Mouse (Mus musculus) spleen, postnatal 14 days (tissue): ENCODE results near the gene Gm2916.
"Not testable (repeated sequence)": the region's sequence is repeated elsewhere in the genome, so short reads cannot be mapped to it uniquely, and the experiment has no call there.

Experiments
- DNase-seq, 2 experiments: peaks; one replicate each; pipeline ENCODE4 v3.0.0; 2021 to 2022; ENCODE audit warnings: low spot score in 2 of 2

The Gm2916 gene

GRCm38 (mm10) chr14:3883872-3884271 is at the start of gene Gm2916:
Gm2916 (plus strand) TSS chr14:3884172.
- DNase-seq: not testable (repeated sequence)

GRCm38 (mm10) chr14:3845945-3846344 is 38.0 kb upstream of the Gm2916 start, which contains the start of gene Gm3033:
Gm3033 (plus strand) TSS chr14:3846245.
- not testable (repeated sequence) for DNase-seq

GRCm38 (mm10) chr14:3931456-3931855 is 47.5 kb downstream of the Gm2916 start, which contains the start of gene Gm3029:
Gm3029 (plus strand) TSS chr14:3931756.
- not testable (repeated sequence) for DNase-seq

- not testable (repeated sequence) for DNase-seq
Observed at GRCm38 (mm10) chr14:3963247-3963646, 79.3 kb downstream of the Gm2916 start, which contains the start of gene Gm3095. Gm3095 (plus strand) TSS chr14:3963547.
